Mouse (Mus musculus): ENCODE results near the gene Abhd17b. TPM values are rescaled to one million over a fixed set of nuclear protein-coding genes. Genes with fewer than 3 reads are reported as not detected.

Gene Abhd17b
- polyA plus RNA-seq, 1 experiment from 2014 or later, result 43.1 TPM

- H3K27me3 ChIP-seq (replicated peaks; ENCODE audit: control insufficient read depth, insufficient read depth, low read length), result no peaks in the 10 kb centered on the region
- no peaks in the 10 kb centered on the region for H3K36me3 ChIP-seq (ENCODE audit: control insufficient read depth, insufficient read depth, low read length)
- H3K4me2 ChIP-seq (ENCODE audit: low read length), result no peak overlapping the region
- ATAC-seq (no peak), DNase-seq (ENCODE audit: low spot score) (peak; percentile 77)
- no peak overlapping the region for H3K4me3 ChIP-seq (ENCODE audit: low read depth, low read length)
- H3K9ac ChIP-seq (ENCODE audit: low read length), result no peak overlapping the region
- 41% methylated on average over 5 of the region's 5 CpGs for WGBS
- peaks cover 8% of the 10 kb centered on the region; the same call in 1 of the 2 replicates for H3K4me1 ChIP-seq (ENCODE audit: control insufficient read depth, insufficient read depth, low read length)
- no peaks in the 10 kb centered on the region for H3K9me3 ChIP-seq (replicated peaks; ENCODE audit: control insufficient read depth, low read length)
- no peak overlapping the region for H3K27ac ChIP-seq (ENCODE audit: low read depth, low read length)
These were observed 81.1 kb downstream of the Abhd17b start for GRCm38 (mm10) chr19:21734112-21734511.

Other genes starting within 250 kb of the Abhd17b start
- gene Gda, start 179.7 kb upstream of the Abhd17b start, polyA plus RNA-seq (2014; fragmentation: Nextera tagmentation; extraction: Ambion mirVana), result 0.79 and 1.5 TPM in 2 replicates
- gene 1110059E24Rik, start 209 bp upstream of the Abhd17b start, polyA plus RNA-seq (2014; fragmentation: Nextera tagmentation; extraction: Ambion mirVana), result 77.5 and 81.4 TPM in 2 replicates
- 29.2 and 35.3 TPM in 2 replicates for gene Cemip2, start 125.2 kb downstream of the Abhd17b start, polyA plus RNA-seq (2014; fragmentation: Nextera tagmentation; extraction: Ambion mirVana)